Mouse (Mus musculus) testis, postnatal 14 days (tissue): ENCODE data around the gene Bicral.
"Not testable (repeated sequence)": the region's sequence is repeated elsewhere in the genome, so short reads cannot be mapped to it uniquely, and the experiment has no call there.

ENCODE experiments used
- DNase-seq: peaks from one replicate; pipeline ENCODE4 v3.0.0; 2021; ENCODE audit warnings: low spot score

The Bicral gene

GRCm38 (mm10) chr17:46875626-46876025 lies 17.3 kb upstream of the Bicral start:
- DNase-seq, result no peak

GRCm38 (mm10) chr17:46874133-46874532 lies 15.9 kb upstream of the Bicral start:
- DNase-seq, result no peak

GRCm38 (mm10) chr17:46872806-46873205 lies 14.5 kb upstream of the Bicral start:
- DNase-seq, result no peak

GRCm38 (mm10) chr17:46870913-46871312 lies 12.6 kb upstream of the Bicral start:
- no peak for DNase-seq

- no peak for DNase-seq
Observed at GRCm38 (mm10) chr17:46870204-46870798, 12.0 kb upstream of the Bicral start.

GRCm38 (mm10) chr17:46866836-46867235 lies 8.6 kb upstream of the Bicral start:
- no peak for DNase-seq

GRCm38 (mm10) chr17:46864566-46865195 lies 6.4 kb upstream of the Bicral start:
- no peak for DNase-seq

GRCm38 (mm10) chr17:46860120-46860519 lies 1.8 kb upstream of the Bicral start:
- DNase-seq, result no peak

GRCm38 (mm10) chr17:46858749-46859444 lies 615 bp upstream of the Bicral start:
- DNase-seq, result no peak

- peak; percentile 80 for DNase-seq
Observed at GRCm38 (mm10) chr17:46857361-46857902, 850 bp downstream of the Bicral start.

GRCm38 (mm10) chr17:46856471-46857360 lies 1.6 kb downstream of the Bicral start:
- DNase-seq, result peak; percentile 81

GRCm38 (mm10) chr17:46856107-46856388 lies 2.2 kb downstream of the Bicral start:
- no peak for DNase-seq

GRCm38 (mm10) chr17:46855328-46856106 lies 2.8 kb downstream of the Bicral start:
- no peak for DNase-seq

GRCm38 (mm10) chr17:46854640-46855110 lies 3.6 kb downstream of the Bicral start:
- no peak for DNase-seq

GRCm38 (mm10) chr17:46854096-46854495 lies 4.2 kb downstream of the Bicral start:
- no peak for DNase-seq

- DNase-seq, result peak; percentile 65
Observed at GRCm38 (mm10) chr17:46853281-46853680, 5.0 kb downstream of the Bicral start.

- DNase-seq, result peak; percentile 78
Observed at GRCm38 (mm10) chr17:46852725-46853124, 5.6 kb downstream of the Bicral start.

- no peak for DNase-seq
Observed at GRCm38 (mm10) chr17:46847206-46847605, 11.1 kb downstream of the Bicral start.

- not testable (repeated sequence) for DNase-seq
Observed at GRCm38 (mm10) chr17:46846573-46846972, 11.7 kb downstream of the Bicral start.

GRCm38 (mm10) chr17:46845262-46845661 lies 13.0 kb downstream of the Bicral start:
- DNase-seq, result no peak

- no peak for DNase-seq
Observed at GRCm38 (mm10) chr17:46844811-46845210, 13.5 kb downstream of the Bicral start.
